Mouse (Mus musculus) kidney, adult 8-10 months (tissue): Measurements from ENCODE around the gene Tradd.
A peak's percentile ranks its signal among the peaks of the same experiment; 100 is the strongest.
"Not testable (repeated sequence)": the region's sequence is repeated elsewhere in the genome, so short reads cannot be mapped to it uniquely, and the experiment has no call there.

ENCODE experiments used
- DNase-seq, 2 experiments: peaks; one replicate each; pipeline ENCODE4 v3.0.0; 2022

Gene Tradd

DNA sequence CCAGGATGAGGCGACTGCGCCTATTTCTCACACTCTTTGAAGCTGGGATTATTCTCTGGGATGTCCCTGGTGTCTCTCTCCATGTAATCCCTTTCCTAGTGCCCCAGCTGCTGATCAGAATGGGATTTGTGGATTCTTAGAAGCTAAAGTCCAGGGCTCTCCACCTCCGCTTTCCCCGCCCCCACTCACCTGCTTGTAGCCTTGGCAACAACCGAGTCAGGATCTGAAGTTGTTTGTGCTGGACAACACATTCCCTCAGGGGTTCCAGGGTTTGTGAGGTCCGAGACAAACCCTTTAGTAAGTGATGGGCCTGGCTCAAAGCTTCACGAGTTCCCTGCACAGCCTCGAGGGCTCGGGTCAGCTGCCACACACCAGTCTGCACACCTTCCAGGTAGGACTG is 30.4 kb upstream of the Tradd start:
- no peak for DNase-seq

DNA sequence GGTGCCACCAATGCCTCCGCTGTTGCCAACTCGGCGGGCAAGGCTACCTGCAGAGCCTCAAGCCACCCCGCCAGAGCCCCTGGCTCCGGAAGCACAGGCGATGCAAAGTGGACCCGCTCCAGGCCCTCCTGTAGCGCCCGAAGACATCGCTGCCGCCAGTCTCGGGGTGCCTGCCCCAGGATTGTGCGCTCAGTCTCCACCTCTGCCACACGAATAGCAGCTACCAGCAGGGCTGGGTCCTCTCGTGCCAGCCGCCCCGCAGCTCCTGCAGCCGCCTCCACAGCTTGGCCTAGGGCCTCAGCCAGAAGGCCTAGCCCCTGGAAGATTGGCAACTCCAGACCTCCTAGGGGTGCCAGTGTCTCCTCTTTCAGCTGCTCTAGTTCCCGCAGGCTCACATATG is 29.0 kb upstream of the Tradd start:
- no peak for DNase-seq

DNA sequence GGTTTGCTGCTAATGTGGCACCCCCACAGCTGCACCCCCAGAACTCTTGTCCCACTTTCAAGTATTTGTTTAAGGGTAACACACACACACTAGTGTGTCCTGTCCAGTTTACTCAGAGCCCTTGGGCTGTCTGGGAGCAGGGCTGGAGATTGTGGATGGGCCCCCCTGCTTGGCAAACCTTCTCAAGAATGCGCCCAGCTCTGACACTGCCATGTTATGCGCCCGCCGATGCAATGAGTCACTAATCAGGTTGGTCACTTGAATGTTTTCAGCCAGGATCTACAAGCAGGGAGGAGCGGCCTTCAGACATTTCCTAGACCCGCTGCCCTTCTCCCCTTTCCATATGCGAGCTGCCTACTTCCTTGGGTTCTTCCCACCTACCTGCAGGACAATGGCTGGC is 28.1 kb upstream of the Tradd start:
- no peak for DNase-seq

DNA sequence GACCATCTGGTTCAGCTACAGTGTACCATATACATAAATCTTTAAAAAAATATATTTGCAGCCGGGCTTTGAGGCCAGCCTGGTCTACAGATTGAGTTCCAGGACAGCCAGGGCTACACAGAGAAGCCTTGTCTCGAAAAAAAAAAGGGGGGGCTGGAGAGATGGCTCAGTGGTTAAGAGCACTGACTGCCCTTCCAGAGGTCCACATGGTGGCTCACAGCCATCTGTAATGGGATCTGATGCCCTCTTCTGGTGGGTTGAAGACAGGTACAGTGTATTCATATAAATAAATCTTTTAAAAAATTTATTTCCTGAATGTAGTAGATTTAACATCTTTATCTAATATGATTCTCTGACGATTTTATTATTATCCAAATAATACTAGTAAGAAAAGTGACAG is 27.4 kb upstream of the Tradd start:
- not testable (repeated sequence) for DNase-seq

DNA sequence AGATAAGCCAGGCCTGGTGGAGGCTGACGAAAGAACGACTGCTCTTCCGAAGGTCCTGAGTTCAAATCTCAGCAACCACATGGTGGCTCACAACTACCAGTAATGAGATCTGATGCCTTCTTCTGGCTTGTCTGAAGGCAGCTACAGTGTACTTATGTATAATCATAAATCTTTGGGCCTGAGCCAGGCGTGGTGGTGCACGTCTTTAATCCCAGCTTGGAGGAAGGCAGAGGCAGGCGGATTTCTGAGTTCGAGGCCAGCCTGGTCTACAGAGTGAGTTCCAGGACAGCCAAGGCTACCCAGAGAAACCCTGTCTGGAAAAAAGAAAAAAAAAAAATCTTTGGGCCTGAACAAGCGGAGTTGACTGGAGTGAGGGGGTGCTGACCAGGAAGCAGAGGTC is 27.0 kb upstream of the Tradd start:
- not testable (repeated sequence) for DNase-seq

DNA sequence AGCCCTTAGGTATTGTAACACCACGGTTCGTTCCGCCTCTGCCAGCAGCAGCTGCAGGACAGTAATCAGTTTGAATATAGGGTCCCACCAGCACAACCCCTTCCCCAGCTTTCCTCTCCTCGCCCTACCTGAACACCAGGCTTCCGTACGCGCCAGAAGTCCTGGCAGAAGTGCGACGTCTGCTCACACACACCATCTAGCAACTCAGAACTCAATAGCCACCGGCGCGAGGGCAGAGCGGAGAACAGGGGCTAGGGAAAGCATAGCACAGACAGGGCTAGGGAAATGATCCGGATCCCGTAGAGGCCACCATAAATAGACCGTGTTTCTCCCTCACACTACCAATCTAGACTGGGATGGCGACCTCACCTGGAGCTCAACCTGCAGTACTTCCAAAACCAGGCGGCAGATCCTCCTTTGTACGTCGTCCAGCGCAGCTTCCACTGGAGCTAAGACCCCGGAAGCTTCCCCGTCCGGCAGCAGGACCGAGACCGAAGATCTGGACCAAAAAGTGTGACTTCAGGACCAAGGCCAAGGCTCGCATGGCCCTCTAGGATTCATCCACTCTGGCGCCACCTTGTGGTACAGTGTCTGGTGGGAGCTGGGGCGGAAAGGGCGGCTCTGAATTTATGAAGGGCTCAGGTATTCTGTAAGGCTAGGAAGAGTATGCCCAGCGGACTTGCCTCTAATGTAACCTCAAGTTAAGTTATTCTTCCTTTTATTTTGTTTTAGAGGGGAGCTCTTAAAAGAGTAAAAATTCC is 26.3 kb upstream of the Tradd start:
- DNase-seq: peak; percentile 81 to 92

DNA sequence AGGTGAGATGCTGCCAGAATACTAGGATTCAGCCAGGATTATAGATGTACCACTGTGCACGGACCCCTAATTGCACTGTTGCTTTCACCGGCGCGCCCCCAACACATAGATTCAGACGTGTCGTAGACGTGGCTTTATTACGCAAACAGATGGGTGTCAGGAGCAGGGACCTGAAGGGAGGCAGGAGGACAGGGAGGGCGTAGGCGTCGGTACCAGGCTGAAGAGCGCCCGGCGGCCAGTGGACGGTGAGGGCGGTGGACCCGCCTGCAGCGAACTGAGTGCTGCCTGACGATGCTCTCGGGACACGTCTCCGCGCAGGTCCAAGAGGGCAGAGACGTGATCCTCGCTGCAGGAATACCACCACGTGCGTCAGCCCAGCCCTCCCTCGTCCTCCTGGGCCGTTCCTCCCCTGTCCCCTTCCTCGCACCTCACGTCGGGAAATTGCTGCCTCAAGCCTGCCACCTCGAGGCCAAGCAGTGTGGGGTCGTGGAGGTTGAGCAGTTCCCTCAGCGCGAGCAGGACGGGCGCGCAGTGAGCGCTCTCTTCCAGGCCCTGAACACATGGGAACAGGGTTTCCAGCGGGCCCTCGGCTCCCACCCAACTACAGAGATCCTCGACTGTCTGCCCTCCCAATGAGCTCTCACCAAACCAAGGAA is 25.5 kb upstream of the Tradd start, which contains the start of gene 4931428F04Rik:
Gene 4931428F04Rik, minus strand, starts transcription at position 60 of the 656 bp plus-strand sequence.
- no peak for DNase-seq

DNA sequence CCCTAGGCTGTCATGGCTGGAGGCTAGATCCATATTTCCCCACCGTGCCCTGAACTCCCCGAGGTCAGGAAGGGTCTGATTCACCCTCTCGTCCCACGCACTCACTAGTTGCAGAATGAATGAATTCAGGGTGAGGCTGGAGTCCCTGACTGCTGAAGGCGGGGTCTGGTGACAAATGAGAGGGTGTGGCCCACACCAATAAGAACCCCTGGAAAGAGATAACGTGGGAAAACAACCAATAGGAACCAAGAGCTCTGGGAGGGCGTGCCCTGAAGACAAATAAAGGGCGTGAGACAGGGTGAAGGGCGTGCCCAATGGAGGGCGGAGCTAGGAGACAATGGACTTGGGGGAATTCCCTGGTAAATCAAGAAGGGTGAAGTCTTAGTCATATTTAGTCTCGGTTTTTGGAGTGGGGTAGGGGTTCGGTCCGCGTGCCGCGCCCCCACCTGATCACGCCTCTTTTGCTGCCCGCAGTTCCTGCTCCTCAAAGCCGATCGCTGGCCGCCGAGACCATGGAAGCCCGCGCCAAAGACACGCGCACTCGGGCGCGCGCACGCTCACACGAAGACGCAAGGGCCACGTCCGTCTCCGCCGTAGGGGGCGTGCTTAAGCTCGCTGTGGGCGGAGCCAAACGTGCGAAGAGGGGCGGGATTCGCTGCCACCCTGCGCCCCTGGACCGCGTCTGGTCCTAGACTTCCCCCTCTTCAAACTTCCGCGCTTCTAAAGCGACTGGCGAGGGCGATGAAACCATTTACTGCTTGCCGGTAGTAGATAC is 24.7 kb upstream of the Tradd start:
- peak; percentile 84 to 87 for DNase-seq

DNA sequence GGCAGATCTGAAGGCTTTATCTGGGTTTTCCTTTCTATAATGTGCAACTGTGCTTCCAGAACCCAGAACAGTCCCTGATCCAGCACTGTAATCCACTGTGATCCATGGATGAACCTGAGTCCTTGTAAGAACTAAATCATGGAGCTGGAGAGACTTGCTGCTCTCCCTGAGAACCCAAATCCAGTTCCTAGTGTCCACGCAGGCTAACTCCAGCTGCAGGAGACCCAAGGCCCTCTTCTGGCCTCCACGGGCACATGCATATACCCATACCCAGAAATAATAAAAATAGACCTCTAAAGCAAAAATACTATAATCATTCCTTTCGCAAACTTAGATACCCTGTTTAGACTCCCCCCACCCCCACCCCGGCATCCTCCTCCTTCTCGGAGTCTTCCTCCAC is 23.8 kb upstream of the Tradd start:
- DNase-seq: no peak

DNA sequence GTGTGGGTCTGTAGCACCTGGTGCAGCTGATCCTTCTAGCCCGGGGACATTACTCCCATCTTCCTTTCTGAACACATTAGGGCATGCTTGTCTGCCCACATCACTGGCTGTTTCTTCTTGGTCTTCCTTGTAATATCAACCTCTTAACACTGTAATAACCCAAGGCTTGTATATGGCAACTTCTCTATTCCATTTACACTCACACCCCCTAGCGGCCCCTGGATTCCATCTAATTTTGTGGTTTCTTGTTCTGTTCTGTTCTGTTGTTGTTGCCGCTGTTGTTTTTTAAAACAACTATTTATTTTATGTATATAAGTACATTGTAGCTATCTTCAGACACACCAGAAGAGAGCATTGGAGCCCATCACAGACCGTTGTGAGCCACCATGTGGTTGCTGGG is 22.5 kb upstream of the Tradd start:
- no peak for DNase-seq

DNA sequence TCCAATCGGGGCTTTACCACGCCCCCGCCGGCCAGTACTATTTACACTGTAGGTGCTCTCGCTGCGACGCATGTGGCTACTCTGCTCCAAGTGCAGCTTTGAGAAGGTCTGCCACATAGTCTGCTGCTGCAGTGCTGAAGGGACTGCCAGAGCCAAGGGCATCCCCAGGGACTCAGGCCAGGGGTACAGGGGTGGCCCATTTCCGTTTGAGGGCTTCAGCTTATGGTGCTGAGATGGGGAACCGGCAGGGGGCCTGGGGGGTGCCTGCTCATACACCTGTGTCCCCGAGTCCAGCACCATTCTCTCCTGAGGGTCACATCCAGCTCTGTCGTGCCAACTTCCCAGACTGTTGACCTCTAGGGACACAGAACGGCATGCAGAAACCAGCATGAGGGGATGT is 21.1 kb upstream of the Tradd start:
- no peak for DNase-seq

DNA sequence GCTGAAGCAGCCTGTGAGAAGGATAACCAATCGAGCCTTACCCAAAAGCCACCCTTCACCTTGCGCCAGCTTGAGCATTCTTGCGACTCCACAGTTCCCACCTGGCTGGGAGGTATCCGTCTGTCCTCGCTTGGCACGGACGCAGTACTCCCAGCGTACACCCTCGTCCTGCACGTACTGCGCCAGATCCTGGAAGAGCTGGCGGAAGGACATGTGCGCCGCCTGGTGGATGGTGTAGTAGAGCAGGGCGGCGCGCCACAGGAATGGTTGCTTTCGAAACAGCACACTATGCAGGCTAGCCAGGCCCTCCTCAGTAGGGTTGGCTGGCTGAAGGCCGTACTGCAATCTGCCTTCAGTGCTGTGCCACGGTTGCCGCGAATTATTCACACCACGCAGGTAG is 18.7 kb upstream of the Tradd start:
- no peak for DNase-seq

DNA sequence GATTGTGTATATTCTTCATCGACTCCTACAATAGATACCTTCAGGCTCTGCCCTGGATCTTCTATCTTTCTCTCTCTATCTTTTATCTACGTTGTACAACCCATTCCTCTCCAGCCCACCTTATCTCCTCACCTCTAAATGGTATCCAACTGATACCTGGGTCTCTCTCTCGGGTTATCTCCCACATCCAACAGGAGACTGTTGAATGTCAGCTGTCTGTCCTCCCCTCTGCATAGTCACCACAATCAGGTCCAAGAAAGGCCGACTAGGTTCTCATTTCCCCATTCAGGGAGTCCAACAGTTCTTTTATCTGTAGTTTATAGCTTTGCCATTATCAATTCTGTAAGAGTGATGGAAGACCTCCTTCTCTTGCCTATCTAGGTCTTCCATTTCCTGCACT is 17.8 kb upstream of the Tradd start:
- DNase-seq: no peak

DNA sequence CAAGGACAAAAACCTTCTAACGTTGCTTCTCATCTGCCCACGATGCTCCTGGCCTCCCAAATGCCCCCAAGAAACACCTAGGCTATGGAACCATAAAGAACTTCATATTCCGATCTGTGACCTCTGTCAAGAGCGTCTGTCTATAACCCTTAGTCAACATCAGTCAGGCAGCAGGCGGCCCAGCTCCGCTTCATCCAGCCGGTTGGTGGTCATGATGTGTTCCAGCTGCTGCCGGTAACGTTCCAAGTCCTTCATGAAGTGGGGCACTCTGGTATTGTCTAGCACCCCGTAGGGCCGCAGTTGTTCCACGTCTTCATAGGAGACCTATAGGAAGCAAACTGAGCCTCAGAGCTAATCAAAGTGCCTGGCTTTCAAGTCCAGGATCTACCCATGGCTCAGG is 17.4 kb upstream of the Tradd start:
- DNase-seq: no peak

DNA sequence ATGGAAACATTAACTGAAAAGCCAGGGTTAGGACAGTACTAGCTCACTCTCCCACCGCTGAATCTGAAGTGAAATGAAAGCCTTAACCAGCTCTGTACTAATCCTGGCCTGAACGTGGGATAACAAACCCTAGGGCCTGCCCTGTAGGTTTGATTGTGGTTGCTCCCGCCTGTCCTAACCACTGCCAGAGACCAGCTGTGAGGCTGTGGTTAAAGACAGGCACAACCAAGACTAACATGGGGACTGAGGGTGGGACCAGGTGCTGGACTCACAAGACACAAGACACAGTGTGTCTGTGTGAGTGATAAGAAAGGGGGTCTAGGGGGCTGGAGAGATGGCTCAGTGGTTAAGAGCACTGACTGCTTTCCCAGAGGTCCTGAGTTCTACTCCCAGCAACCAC is 16.2 kb upstream of the Tradd start:
- DNase-seq: no peak

DNA sequence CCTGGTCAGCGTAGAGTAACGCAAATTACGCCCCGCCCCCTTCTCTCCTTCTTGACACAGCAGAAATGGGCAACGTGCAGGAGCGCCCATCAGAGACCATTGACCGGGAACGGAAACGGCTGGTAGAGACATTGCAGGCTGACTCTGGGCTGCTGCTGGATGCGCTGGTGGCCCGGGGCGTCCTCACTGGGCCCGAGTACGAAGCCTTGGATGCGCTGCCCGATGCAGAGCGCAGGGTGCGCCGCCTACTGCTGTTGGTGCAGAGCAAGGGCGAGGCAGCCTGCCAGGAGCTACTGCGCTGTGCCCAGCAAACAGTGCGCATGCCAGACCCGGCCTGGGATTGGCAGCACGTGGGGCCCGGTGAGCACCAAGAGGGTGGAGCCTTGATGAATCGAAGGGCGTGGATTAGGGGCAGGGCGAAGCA is 14.5 kb upstream of the Tradd start:
- peak; percentile 90 to 92 for DNase-seq

DNA sequence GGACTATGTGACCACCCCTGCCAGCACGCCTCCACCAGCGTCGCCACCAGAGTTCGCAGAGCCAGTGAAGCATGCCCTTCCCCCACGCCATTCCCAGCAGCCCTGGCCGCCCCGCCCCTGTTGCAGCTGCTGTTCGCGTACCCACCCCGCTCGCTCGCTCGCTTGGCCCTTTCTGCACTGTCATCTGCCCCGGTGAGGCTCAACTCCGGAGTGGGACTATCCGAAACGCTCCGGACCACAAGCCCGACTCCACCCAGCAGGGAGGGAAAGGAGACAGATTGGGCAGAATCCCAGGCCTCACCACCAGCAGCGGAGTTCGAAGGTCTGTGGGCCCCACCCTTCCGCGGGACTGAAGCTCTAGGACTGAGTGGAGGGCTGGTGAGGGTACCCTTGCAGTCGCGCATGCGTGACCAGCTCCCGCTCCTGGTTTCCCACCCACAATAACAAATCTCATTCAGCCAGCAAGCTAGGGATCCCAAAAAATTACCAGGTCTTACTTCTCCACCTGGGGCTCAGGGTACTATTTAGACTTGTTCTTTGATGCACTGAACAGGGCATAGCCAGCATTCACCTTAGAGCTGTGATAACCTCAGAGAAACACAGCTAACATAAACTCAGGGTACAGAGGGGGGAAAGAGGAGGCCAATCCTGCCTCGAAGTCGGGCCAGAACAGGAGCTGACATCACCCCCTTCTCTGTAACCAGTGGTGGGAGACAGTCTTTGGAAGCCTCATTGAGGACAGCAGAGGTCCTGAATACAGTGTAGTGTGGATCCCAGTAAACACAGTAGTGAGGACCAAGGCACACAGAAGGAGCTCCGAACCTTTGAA is 12.1 kb upstream of the Tradd start:
- DNase-seq: peak in 1 of 2 experiments; percentile 39

DNA sequence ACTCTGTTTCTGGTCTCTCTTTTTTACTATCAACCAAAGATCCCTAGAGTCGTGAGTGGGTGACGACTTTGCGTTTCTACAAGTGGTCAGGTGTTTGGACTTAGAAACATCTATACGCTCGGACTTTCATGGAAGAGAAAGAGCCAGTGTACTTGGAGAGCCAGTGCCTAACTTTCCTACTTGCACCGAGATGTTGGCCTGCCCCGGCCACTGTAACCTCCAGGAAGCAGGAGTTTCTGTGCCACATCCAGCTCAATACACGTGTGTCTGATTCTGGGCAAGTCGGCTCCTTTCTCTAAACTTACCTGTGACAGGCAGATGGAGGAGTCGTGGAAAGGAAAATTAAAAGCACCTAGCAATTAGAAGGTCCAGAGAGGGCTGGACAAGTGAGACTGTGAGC is 11.4 kb upstream of the Tradd start, which contains the start of gene Nol3:
Gene Nol3, plus strand, starts transcription at position 301 of the 400 bp plus-strand sequence.
- no peak for DNase-seq

DNA sequence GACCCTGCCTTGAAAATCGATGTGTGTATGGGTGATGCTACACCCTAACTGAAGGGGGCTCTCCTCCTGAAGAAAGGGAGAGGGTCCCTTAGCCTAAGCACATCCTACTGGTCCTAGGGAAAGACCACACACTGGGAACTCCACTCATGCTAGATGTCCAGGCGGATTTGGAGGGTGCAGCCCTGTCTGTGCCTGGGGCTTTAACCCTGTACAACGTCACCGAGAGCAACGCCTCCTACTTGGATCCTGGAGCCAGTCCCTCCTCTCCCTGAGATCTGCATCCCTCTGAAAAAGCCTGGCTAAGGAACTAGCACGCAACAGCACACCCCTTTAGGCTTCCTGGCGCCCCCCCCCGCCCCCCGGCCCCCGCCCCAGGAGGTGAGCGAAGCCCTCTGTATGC is 11.0 kb upstream of the Tradd start:
- DNase-seq: no peak

DNA sequence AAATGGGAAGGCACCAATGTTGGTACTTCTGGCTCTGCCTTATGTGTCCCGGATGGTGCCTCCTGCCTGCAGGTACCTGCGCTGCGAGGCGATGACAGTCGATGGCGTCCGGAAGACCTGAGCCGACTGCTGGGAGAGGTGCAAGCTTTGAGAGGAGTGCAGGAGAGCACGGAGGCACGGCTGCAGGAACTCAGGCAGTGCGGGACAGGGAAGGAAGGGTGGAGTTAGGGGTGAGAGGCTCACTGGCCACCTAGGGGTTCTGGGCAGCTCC is 6.4 kb upstream of the Tradd start:
- DNase-seq: no peak

DNA sequence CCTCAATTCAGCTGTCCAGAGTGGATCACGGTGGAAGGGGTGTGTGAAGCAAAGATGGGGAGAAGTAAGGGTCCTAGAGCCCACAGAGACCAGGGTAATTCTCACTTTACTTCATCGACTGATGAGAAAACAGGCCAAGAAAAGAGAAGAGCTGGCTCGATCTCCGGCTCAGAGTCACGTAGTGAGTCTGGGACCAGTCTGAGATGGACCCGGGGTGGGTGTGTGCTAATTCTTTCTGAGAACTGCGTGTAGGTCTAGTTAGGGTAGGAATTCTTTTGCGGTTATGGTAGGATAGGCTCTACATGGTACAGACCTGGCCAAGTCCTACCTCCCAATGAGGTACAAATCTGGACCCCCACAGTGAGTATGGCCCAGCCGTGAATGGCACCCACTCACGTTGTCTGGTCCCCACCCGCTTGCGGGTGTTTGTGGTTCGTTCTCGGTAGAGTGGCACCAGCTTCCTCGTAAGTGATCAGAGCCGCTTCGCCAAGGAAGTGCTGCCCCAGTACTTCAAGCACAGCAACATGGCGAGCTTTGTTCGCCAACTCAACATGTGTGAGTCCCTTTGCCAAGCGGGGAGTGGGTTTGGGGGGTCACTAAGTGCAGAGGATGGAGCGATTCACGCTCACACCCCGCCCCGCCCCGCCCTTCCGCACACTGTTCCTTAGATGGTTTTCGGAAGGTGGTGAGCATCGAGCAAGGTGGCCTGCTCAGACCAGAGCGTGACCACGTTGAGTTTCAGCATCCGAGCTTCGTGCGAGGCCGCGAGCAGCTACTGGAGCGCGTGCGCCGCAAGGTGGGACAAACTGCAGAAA is 5.9 kb upstream of the Tradd start:
- DNase-seq: no peak

DNA sequence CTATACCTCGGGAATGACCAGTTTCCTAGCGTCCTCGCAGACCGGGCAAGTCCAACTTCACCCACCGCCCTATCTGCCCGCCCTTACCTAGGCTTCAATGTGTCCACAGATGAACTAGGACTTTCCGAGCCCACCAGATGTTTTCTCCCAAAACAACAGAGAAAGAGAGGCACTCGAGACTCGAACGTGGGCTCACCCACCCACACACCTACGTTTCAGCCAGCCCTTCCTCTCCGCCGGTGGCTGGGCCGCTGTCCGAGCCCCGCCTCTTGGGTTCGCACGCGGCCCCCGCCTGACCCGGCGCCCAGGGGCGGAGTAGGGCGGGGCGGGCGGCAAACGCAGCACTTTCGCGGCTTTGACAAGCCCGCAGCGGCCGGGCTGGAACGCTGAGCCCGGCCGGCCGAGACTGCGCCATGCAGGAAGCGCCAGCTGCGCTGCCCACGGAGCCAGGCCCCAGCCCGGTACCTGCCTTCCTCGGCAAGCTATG is 5.1 kb upstream of the Tradd start, which contains the start of gene Hsf4:
Gene Hsf4, plus strand, starts transcription at position 341 of the 487 bp plus-strand sequence.
- peak; percentile 66 to 69 for DNase-seq
